Mouse (Mus musculus) MEL (cell line): ENCODE data around the gene Rora. TPM values are rescaled to one million over a fixed set of nuclear protein-coding genes. Genes with fewer than 3 reads are reported as not detected.

Source experiments
- DNase-seq: peaks from one replicate; pipeline ENCODE4 v3.0.0; 2011; ENCODE audit warnings: low read depth, low spot score
- H3K27ac ChIP-seq: 2 replicates; pipeline ENCODE4 v1.5.1; 2012; ENCODE audit warnings: low read depth, mild to moderate bottlenecking, control low read depth, low read length, moderate library complexity; ENCODE audit not compliant: control insufficient read depth
- H3K27me3 ChIP-seq, 2 experiments: fragments of 150-350 bp in 1 of 2; sonication (generic) in 1 of 2; 2 replicates each; pipeline ENCODE4 v1.6.1; 2012; ENCODE audit warnings: low read length in 2 of 2, mild to moderate bottlenecking in 2 of 2, improper control_type of control experiment in 1 of 2, moderate library complexity in 1 of 2; ENCODE audit not compliant: insufficient read depth in 2 of 2, control insufficient read depth in 1 of 2
- H3K36me3 ChIP-seq, 2 experiments: 2 replicates each; pipeline ENCODE4 v1.6.1; 2012 to 2014; ENCODE audit warnings: low read length in 2 of 2, improper control_type of control experiment in 1 of 2, inconsistent platforms in 1 of 2, mild to moderate bottlenecking in 1 of 2; ENCODE audit not compliant: insufficient read depth in 2 of 2, control insufficient read depth in 1 of 2
- H3K4me1 ChIP-seq, 2 experiments: fragments of 150-350 bp in 1 of 2; sonication (generic) in 1 of 2; 2 replicates each; pipeline ENCODE4 v1.6.1; 2012; ENCODE audit warnings: low read length in 2 of 2, improper control_type of control experiment in 1 of 2, mild to moderate bottlenecking in 1 of 2; ENCODE audit not compliant: insufficient read depth in 2 of 2, control insufficient read depth in 1 of 2
- H3K4me3 ChIP-seq, 2 experiments: fragments of 150-350 bp in 1 of 2; sonication (generic) in 1 of 2; 2 replicates each; pipeline ENCODE4 v1.5.1; 2012; ENCODE audit warnings: low read depth in 2 of 2, low read length in 2 of 2, mild to moderate bottlenecking in 2 of 2, moderate library complexity in 2 of 2, control low read depth in 1 of 2, improper control_type of control experiment in 1 of 2; ENCODE audit not compliant: control insufficient read depth in 1 of 2, insufficient read depth in 1 of 2
- H3K79me2 ChIP-seq: 2 replicates; pipeline ENCODE4 v1.6.1; 2012; ENCODE audit warnings: mild to moderate bottlenecking, low read length, moderate library complexity; ENCODE audit not compliant: control insufficient read depth, poor library complexity, insufficient read depth
- H3K9ac ChIP-seq: 2 replicates; pipeline ENCODE4 v1.6.1; 2012; ENCODE audit warnings: low read depth, mild to moderate bottlenecking, control low read depth, low read length, moderate library complexity; ENCODE audit not compliant: control insufficient read depth, poor library complexity, severe bottlenecking
- H3K9me3 ChIP-seq: fragments of 150-350 bp; sonication (generic); replicated peaks from 2 replicates; pipeline ENCODE4 v1.6.1; 2012; ENCODE audit warnings: mild to moderate bottlenecking, low read length, improper control_type of control experiment, moderate library complexity; ENCODE audit not compliant: insufficient read depth
- CHD1 ChIP-seq: IDR thresholded peaks from 2 replicates; pipeline ENCODE4 v1.6.1; 2012; ENCODE audit warnings: low read depth, mild to moderate bottlenecking, inconsistent platforms, low read length, improper control_type of control experiment
- CHD2 ChIP-seq: IDR thresholded peaks from 2 replicates; pipeline ENCODE4 v1.6.1; 2011; ENCODE audit warnings: low read length, improper control_type of control experiment
- CTCF ChIP-seq, 3 experiments: IDR thresholded peaks in 2 of 3; conservative IDR thresholded peaks in 1 of 3; 2 replicates each; pipeline ENCODE4 v1.5.1; 2011 to 2012; ENCODE audit warnings: low read length in 3 of 3, low read depth in 2 of 3, mild to moderate bottlenecking in 2 of 3, improper control_type of control experiment in 1 of 3, inconsistent platforms in 1 of 3, mixed read lengths in 1 of 3, moderate library complexity in 1 of 3; ENCODE audit not compliant: control insufficient read depth in 1 of 3, insufficient read depth in 1 of 3, poor library complexity in 1 of 3, severe bottlenecking in 1 of 3
- GATA1 ChIP-seq: IDR thresholded peaks from 2 replicates; pipeline ENCODE4 v1.6.1; 2011; ENCODE audit warnings: low read depth, low read length, improper control_type of control experiment
- HCFC1 ChIP-seq: IDR thresholded peaks from 2 replicates; pipeline ENCODE4 v1.6.1; 2012; ENCODE audit warnings: low read depth, mild to moderate bottlenecking, inconsistent platforms, low read length, improper control_type of control experiment, moderate library complexity
- JUND ChIP-seq: IDR thresholded peaks from 2 replicates; pipeline ENCODE4 v1.6.1; 2011; ENCODE audit warnings: low read depth, mild to moderate bottlenecking, improper control_type of control experiment, low read length
- KAT2A ChIP-seq: conservative IDR thresholded peaks from 2 replicates; pipeline ENCODE4 v1.6.1; 2012; ENCODE audit warnings: low read depth, low read length, improper control_type of control experiment, inconsistent platforms
- MAFK ChIP-seq: IDR thresholded peaks from 2 replicates; pipeline ENCODE4 v1.6.1; 2011; ENCODE audit warnings: low read depth, mild to moderate bottlenecking, low read length, improper control_type of control experiment, borderline replicate concordance
- MAX ChIP-seq: IDR thresholded peaks from 2 replicates; pipeline ENCODE4 v1.6.1; 2011; ENCODE audit warnings: low read length, improper control_type of control experiment
- MEF2A ChIP-seq: IDR thresholded peaks from 2 replicates; pipeline ENCODE4 v1.6.1; 2014; ENCODE audit warnings: low read depth, mild to moderate bottlenecking, inconsistent platforms, low read length, improper control_type of control experiment; ENCODE audit not compliant: poor library complexity, insufficient replicate concordance, severe bottlenecking; ENCODE audit errors: extremely low read depth
- MXI1 ChIP-seq: IDR thresholded peaks from 2 replicates; pipeline ENCODE4 v1.6.1; 2011; ENCODE audit warnings: mild to moderate bottlenecking, low read depth, low read length, improper control_type of control experiment
- NRF1 ChIP-seq: IDR thresholded peaks from 2 replicates; pipeline ENCODE4 v1.6.1; 2014; ENCODE audit warnings: low read depth, mild to moderate bottlenecking, inconsistent platforms, low read length, improper control_type of control experiment, moderate library complexity; ENCODE audit not compliant: poor library complexity, insufficient read depth, severe bottlenecking
- POLR2A ChIP-seq, 2 experiments: IDR thresholded peaks; 2 replicates each; pipeline ENCODE4 v1.6.1; 2011 to 2012; ENCODE audit warnings: low read length in 2 of 2, mild to moderate bottlenecking in 2 of 2, control low read depth in 1 of 2, improper control_type of control experiment in 1 of 2, low read depth in 1 of 2, moderate library complexity in 1 of 2; ENCODE audit not compliant: control insufficient read depth in 1 of 2, insufficient read depth in 1 of 2, poor library complexity in 1 of 2
- TAL1 ChIP-seq: IDR thresholded peaks from 2 replicates; pipeline ENCODE4 v1.6.1; 2012; ENCODE audit warnings: mild to moderate bottlenecking, inconsistent platforms, low read length, moderate library complexity, mixed read lengths
- TBP ChIP-seq: IDR thresholded peaks from 2 replicates; pipeline ENCODE4 v1.8.0; 2011; ENCODE audit warnings: low read depth, low read length, improper control_type of control experiment
- UBTF ChIP-seq: IDR thresholded peaks from 2 replicates; pipeline ENCODE4 v1.6.1; 2012; ENCODE audit warnings: low read depth, mild to moderate bottlenecking, inconsistent platforms, low read length, improper control_type of control experiment, moderate library complexity, borderline replicate concordance; ENCODE audit not compliant: insufficient read depth
- USF1 ChIP-seq: IDR thresholded peaks from 2 replicates; pipeline ENCODE4 v1.6.1; 2014; ENCODE audit warnings: low read depth, mild to moderate bottlenecking, inconsistent platforms, low read length, improper control_type of control experiment, moderate library complexity
- ZKSCAN1 ChIP-seq: IDR thresholded peaks from 2 replicates; pipeline ENCODE4 v1.6.1; 2012; ENCODE audit warnings: low read depth, mild to moderate bottlenecking, inconsistent platforms, low read length, improper control_type of control experiment, moderate library complexity
- ZMIZ1 ChIP-seq: IDR thresholded peaks from 2 replicates; pipeline ENCODE4 v1.6.1; 2012; ENCODE audit warnings: low read depth, mild to moderate bottlenecking, inconsistent platforms, low read length, improper control_type of control experiment, moderate library complexity
- ZNF384 ChIP-seq: IDR thresholded peaks from 2 replicates; pipeline ENCODE4 v1.6.1; 2012; ENCODE audit warnings: low read depth, mild to moderate bottlenecking, inconsistent platforms, low read length, improper control_type of control experiment
- polyA plus RNA-seq, 2 experiments: library from polyadenylated mRNA; stranded (reverse) in 1 of 2; unstranded in 1 of 2; fragments of >175 nt in 1 of 2; fragments of >200 nt in 1 of 2; gene quantifications; 2 replicates each; pipeline versions ENCODE4 v1.2.1 to v1.2.4; 2012; ENCODE audit warnings: low replicate concordance in 2 of 2, low read depth in 1 of 2; ENCODE audit not compliant: insufficient read length in 2 of 2, insufficient read depth in 1 of 2, missing spikeins in 1 of 2
- total RNA-seq: library from RNA; depleted of rRNA; stranded (reverse); fragments of 300-350 nt; gene quantifications from 2 replicates; pipeline ENCODE4 v1.2.3, GENCODE M21; 2012

Rora gene
- total and polyA plus RNA-seq, 3 experiments: not detected

GRCm38 (mm10) chr9:68835037-68835649 is 181.6 kb downstream of the Rora start:
- TF ChIP-seq HCFC1 (no peak), ZMIZ1 (no peak), MAX (no peak), KAT2A (no peak), POLR2A (IDR thresholded peaks at IDR 0.05; ENCODE audit: control insufficient read depth in 1 of 2, insufficient read depth in 1 of 2, low read depth in 1 of 2, low read length in 2 of 2, poor library complexity in 1 of 2) (no peak), NRF1 (no peak), MXI1 (no peak), TAL1 (no peak), ZKSCAN1 (no peak), CHD2 (no peak), CTCF (IDR thresholded peaks at IDR 0.05 in 2 of 3, conservative IDR thresholded peaks at IDR 0.05 in 1 of 3; ENCODE audit: control insufficient read depth in 1 of 3, insufficient read depth in 1 of 3, low read depth in 2 of 3, low read length in 3 of 3, poor library complexity in 1 of 3, severe bottlenecking in 1 of 3) (no peak), TBP (no peak)
- H3K36me3 ChIP-seq: no peaks in the 10 kb centered on the region
- no peak overlapping the region for H3K4me3 ChIP-seq
- H3K79me2 ChIP-seq: no peaks in the 10 kb centered on the region
- H3K9me3 ChIP-seq: no peaks in the 10 kb centered on the region
- H3K27me3 ChIP-seq: no peaks in the 10 kb centered on the region
- H3K9ac ChIP-seq: no peak overlapping the region
- no peak overlapping the region for H3K27ac ChIP-seq
- DNase-seq: no peak
- no peaks in the 10 kb centered on the region for H3K4me1 ChIP-seq

GRCm38 (mm10) chr9:68842134-68842892 is 188.7 kb downstream of the Rora start:
- H3K4me3 ChIP-seq: no peak overlapping the region
- H3K79me2 ChIP-seq: no peaks in the 10 kb centered on the region
- H3K27ac ChIP-seq: no peak overlapping the region
- H3K9me3 ChIP-seq: no peaks in the 10 kb centered on the region
- no peaks in the 10 kb centered on the region for H3K4me1 ChIP-seq
- no peaks in the 10 kb centered on the region for H3K36me3 ChIP-seq
- no peak for DNase-seq
- no peaks in the 10 kb centered on the region for H3K27me3 ChIP-seq
- no peak overlapping the region for H3K9ac ChIP-seq
- TF ChIP-seq ZNF384: no peak

- no peak overlapping the region for H3K27ac ChIP-seq
- H3K27me3 ChIP-seq: no peaks in the 10 kb centered on the region
- H3K36me3 ChIP-seq: no peaks in the 10 kb centered on the region
- DNase-seq: no peak
- no peaks in the 10 kb centered on the region for H3K4me1 ChIP-seq
- TF ChIP-seq JUND (no peak), MAFK (no peak), GATA1 (no peak), MEF2A (no peak), ZKSCAN1 (no peak), CHD1 (no peak), USF1 (no peak), MAX (no peak), UBTF (no peak)
- no peak overlapping the region for H3K9ac ChIP-seq
- no peaks in the 10 kb centered on the region for H3K79me2 ChIP-seq
- no peak overlapping the region for H3K4me3 ChIP-seq
- no peaks in the 10 kb centered on the region for H3K9me3 ChIP-seq
These were observed 192.0 kb downstream of the Rora start for GRCm38 (mm10) chr9:68845556-68845955.
